Mouse (Mus musculus) kidney, postnatal 0 days (tissue): ENCODE measurements at regions not wholly inside any gene's neighbourhood (a gene's known extent, or its start where the extent isn't known, plus 50 kb on each side); places are given as distances from the start of the nearest gene placed in this dataset.

Experiments used
- ATAC-seq: fragments of 200-750 bp; cut with Nextera tagmentation; replicated peaks from 2 replicates; pipeline ENCODE4 v1.8.0; 2017; ENCODE audit warnings: low read depth, moderate number of reproducible peaks, moderate TSS enrichment, moderate library complexity; ENCODE audit not compliant: low FRiP score
- DNase-seq: peaks from one replicate; pipeline ENCODE4 v3.0.0-alpha.2; 2016; ENCODE audit warnings: low spot score
- H3K27ac ChIP-seq: fragments of 300-500 bp; sonication (generic); 2 replicates; pipeline ENCODE4 v1.5.1; 2014; ENCODE audit warnings: mild to moderate bottlenecking
- H3K27me3 ChIP-seq: fragments of 300-500 bp; sonication (generic); 2 replicates; pipeline ENCODE4 v1.6.1; 2014; ENCODE audit warnings: low read length, mixed read lengths; ENCODE audit not compliant: insufficient read depth
- H3K36me3 ChIP-seq: fragments of 300-500 bp; sonication (generic); 2 replicates; pipeline ENCODE4 v1.6.1; 2014; ENCODE audit warnings: low read length, mixed read lengths; ENCODE audit not compliant: insufficient read depth
- H3K4me1 ChIP-seq: fragments of 300-500 bp; sonication (generic); replicated peaks from 2 replicates; pipeline ENCODE4 v1.6.1; 2014; ENCODE audit warnings: antibody characterized with exemption, low read length, mixed read lengths; ENCODE audit not compliant: insufficient read depth
- H3K4me2 ChIP-seq: fragments of 300-500 bp; sonication (generic); 2 replicates; pipeline ENCODE4 v1.6.1; 2014; ENCODE audit warnings: mild to moderate bottlenecking, low read length, moderate library complexity, mixed read lengths
- H3K4me3 ChIP-seq: fragments of 300-500 bp; sonication (generic); replicated peaks from 2 replicates; pipeline ENCODE4 v1.5.1; 2014; ENCODE audit warnings: low read depth, low read length
- H3K9ac ChIP-seq: fragments of 300-500 bp; sonication (generic); 2 replicates; pipeline ENCODE4 v1.6.1; 2014; ENCODE audit warnings: low read depth, low read length
- H3K9me3 ChIP-seq: fragments of 300-500 bp; sonication (generic); replicated peaks from 2 replicates; pipeline ENCODE4 v1.6.1; 2016; ENCODE audit warnings: low read length, inconsistent platforms, mixed read lengths
- CTCF ChIP-seq: IDR thresholded peaks from 2 replicates; pipeline ENCODE4 v1.5.1; 2016; ENCODE audit warnings: antibody characterized with exemption, low read depth, mild to moderate bottlenecking, moderate library complexity
- WGBS: fragments of 180-500 bp; shearing (Covaris S2); extraction: QIAGEN DNeasy Blood & Tissue Kit; methylation state at CpG from one replicate; pipeline ENCODE4 v1.1.7; 2014; 5-methylcytosine and 5-hydroxymethylcytosine counted together

DNA sequence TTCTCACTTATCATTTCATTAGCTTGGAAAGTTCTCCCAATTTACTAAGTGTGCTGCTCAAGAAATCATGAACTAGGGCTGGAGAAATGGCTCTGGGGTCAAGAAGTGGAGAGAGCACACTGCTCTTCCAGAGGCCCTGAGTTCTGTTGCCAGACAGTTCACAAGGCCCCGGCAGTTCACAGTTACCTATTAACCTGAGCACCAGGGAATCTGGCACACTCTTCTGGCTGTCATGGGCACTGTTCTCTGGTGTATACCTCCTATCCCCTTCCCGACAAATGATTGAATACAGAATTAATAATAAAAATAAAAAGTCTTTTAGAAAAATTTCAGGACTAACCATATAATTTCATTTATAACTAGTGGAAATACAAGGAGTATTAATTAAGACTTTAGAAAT is 125.1 kb upstream of the Ednrb start:
- no peak overlapping the region for H3K27ac ChIP-seq
- no peaks in the 10 kb centered on the region for H3K9me3 ChIP-seq
- no peak for DNase-seq
- H3K36me3 ChIP-seq: no peaks in the 10 kb centered on the region
- peak; percentile 45; the same call in 1 of the 2 replicates for TF ChIP-seq CTCF
- no peak overlapping the region for H3K4me2 ChIP-seq
- no peak overlapping the region for H3K4me3 ChIP-seq
- 50% methylated on average over 2 of the region's 2 CpGs for WGBS
- no peak overlapping the region for H3K9ac ChIP-seq
- no peaks in the 10 kb centered on the region for H3K27me3 ChIP-seq
- no peaks in the 10 kb centered on the region for H3K4me1 ChIP-seq
- no peak for ATAC-seq

DNA sequence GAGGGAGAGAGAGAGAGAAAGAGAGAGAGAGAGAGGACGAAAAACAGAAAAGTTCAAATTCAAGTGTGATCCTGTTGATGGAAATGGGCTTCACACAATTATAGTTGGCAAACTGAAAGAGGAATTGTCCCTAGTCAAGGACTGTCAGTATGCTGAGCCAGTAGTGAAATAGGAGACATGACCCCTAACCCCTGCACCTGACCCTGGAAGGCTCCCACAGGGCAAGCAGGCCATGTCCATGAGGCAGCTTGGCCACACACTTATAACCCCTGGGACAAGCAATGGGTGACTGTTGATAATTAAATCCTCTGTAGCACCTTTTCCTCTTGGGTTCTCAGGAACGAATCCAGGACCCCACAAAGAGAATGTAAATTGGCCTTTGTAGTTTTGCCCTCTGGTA is 122.1 kb upstream of the Ednrb start:
- Histone ChIP-seq H3K27ac (no peak overlapping the region), H3K9ac (no peak overlapping the region), H3K9me3 (no peaks in the 10 kb centered on the region), H3K4me2 (no peak overlapping the region), H3K36me3 (no peaks in the 10 kb centered on the region), H3K27me3 (no peaks in the 10 kb centered on the region), H3K4me3 (no peak overlapping the region), H3K4me1 (no peaks in the 10 kb centered on the region)
- 39% methylated on average over 2 of the region's 2 CpGs for WGBS
- no peak for DNase-seq
- ATAC-seq: no peak
- no peak for TF ChIP-seq CTCF

DNA sequence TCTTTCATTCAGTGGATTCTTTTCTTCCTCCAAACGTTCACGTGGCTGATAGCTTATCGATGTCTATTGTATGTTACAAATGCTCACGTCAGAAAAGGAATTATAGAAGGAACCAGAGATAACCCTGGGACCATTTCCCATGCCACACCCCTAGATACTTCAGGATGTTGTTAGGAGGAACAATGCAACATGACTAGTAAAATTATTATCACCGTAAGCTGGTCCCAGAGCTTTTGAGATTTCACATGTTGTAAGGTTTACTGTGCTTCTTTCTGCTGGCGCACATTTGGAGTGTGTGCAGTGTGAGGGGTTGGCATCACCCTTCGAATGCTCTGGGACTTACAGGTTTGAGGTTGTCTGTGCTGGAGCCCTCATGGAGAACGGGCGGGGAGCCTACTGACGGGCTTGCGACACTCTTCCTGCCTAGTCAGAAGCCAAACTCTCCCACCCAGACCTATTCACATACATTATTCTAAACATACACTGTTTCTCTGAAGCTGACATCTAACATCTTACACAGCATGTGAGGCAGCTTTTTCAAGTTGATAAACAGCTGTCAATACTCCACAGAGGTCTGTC is 118.2 kb upstream of the Ednrb start:
- 79% methylated on average over 11 of the region's 11 CpGs for WGBS
- no peak for DNase-seq
- no peak overlapping the region for H3K9ac ChIP-seq
- H3K27ac ChIP-seq: no peak overlapping the region
- H3K4me2 ChIP-seq: no peak overlapping the region
- H3K4me3 ChIP-seq: no peak overlapping the region
- no peaks in the 10 kb centered on the region for H3K9me3 ChIP-seq
- no peaks in the 10 kb centered on the region for H3K36me3 ChIP-seq
- H3K4me1 ChIP-seq: no peaks in the 10 kb centered on the region
- no peaks in the 10 kb centered on the region for H3K27me3 ChIP-seq
- TF ChIP-seq CTCF: no peak
- no peak for ATAC-seq

DNA sequence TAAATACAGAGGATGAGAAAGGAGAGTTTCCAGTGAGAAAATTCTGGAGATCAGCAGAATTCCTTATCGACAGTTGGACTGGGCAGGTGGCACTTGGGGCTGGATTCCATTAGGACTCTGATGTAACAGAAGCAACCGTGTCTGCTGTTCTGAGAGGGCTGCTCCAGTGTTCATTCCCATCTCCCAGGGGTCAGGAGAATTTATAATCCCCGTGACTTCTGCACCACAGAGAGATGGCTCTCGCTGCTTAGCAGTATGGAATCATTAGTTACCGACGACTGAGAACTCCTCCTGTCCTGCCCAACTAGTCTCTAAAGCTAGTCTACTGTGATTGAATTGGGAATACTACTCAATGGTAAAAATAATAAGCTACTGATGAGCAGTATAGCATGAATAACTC is 107.7 kb upstream of the Ednrb start:
- Histone ChIP-seq H3K9me3 (no peaks in the 10 kb centered on the region), H3K4me3 (no peak overlapping the region), H3K36me3 (no peaks in the 10 kb centered on the region), H3K9ac (no peak overlapping the region), H3K4me2 (no peak overlapping the region), H3K27me3 (no peaks in the 10 kb centered on the region), H3K27ac (no peak overlapping the region), H3K4me1 (no peaks in the 10 kb centered on the region)
- no peak for TF ChIP-seq CTCF
- DNase-seq: no peak
- WGBS: 75% methylated on average over 6 of the region's 6 CpGs
- no peak for ATAC-seq

DNA sequence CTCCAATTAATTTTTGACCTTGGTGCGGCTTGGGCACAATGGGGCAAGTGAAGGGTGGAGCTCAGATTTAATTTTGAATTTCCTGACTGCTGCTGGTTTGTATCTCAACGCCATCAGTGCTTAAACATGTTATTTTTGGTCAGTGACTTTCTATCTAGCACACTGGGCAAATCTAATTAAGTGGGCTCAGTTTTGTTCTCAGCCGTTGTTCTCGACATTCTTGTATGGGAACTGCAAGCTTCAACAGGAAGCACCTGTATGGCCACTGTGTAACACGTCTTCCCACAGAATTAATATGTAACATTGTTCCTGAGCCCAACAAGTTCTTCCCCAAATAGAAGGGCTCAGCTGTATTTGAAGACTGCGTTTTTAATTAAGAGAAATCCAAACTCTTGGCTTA is 105.7 kb upstream of the Ednrb start:
- TF ChIP-seq CTCF: no peak
- Histone ChIP-seq H3K4me3 (no peak overlapping the region), H3K9me3 (no peaks in the 10 kb centered on the region), H3K27ac (no peak overlapping the region), H3K36me3 (no peaks in the 10 kb centered on the region), H3K27me3 (no peaks in the 10 kb centered on the region), H3K4me1 (no peaks in the 10 kb centered on the region), H3K4me2 (no peak overlapping the region), H3K9ac (no peak overlapping the region)
- ATAC-seq (no peak), DNase-seq (peak; percentile 38)
- 25% methylated on average over 6 of the region's 6 CpGs for WGBS

GRCm38 (mm10) chr14:103948026-103948777 is 104.0 kb upstream of the Ednrb start:
- H3K27ac ChIP-seq: no peak overlapping the region
- WGBS: 39% methylated on average over 3 of the region's 3 CpGs
- no peaks in the 10 kb centered on the region for H3K9me3 ChIP-seq
- no peak for TF ChIP-seq CTCF
- ATAC-seq (no peak), DNase-seq (peak; percentile 35)
- H3K36me3 ChIP-seq: no peaks in the 10 kb centered on the region
- H3K4me2 ChIP-seq: no peak overlapping the region
- no peaks in the 10 kb centered on the region for H3K27me3 ChIP-seq
- H3K9ac ChIP-seq: no peak overlapping the region
- no peak overlapping the region for H3K4me3 ChIP-seq
- H3K4me1 ChIP-seq: no peaks in the 10 kb centered on the region

- Histone ChIP-seq H3K9ac (no peak overlapping the region), H3K9me3 (no peaks in the 10 kb centered on the region), H3K27ac (no peak overlapping the region), H3K36me3 (no peaks in the 10 kb centered on the region), H3K27me3 (no peaks in the 10 kb centered on the region), H3K4me3 (no peak overlapping the region), H3K4me1 (no peaks in the 10 kb centered on the region), H3K4me2 (no peak overlapping the region)
- ATAC-seq (no peak), DNase-seq (no peak)
- WGBS: 64% methylated on average over 1 of the region's 1 CpGs
- no peak for TF ChIP-seq CTCF
Measured at GRCm38 (mm10) chr14:103945753-103946152, 101.6 kb upstream of the Ednrb start.
